Mouse (Mus musculus) T-helper 1 cell (primary cell): Measurements from ENCODE around the gene Amdhd2.

ENCODE experiments used
- in situ Hi-C: fragments of 300-600 bp; cut with MboI, MseI; formaldehyde crosslinking; loops from one replicate; pipeline ENCODE4 v1.15.1; 2025; ENCODE audit warnings: high pct_unique_total_duplicates

Gene Amdhd2

DNA sequence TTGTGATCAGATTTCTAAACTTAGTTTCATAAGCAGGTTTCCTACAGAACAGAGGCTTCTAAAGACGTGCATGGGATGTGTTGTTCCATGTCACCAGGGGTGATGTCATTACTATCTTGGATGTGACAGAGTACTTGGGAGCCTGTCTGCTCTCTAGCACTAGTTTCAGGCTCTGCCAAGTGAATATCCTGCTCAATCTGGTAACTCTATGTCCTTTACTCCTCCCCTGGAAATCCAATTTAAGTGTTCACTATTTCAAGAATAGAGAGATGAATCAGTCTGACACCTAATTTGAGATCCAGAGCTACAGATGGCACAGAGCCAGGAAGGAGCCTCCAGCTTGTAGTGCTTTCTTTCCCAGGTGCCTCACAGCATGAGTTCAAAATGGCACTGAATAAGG is 54.7 kb downstream of the Amdhd2 start:
- in situ Hi-C loops, result no loop called here
